Mouse (Mus musculus): ENCODE measurements around the gene Zfp652. TPM values are rescaled to one million over a fixed set of nuclear protein-coding genes. Genes with fewer than 3 reads are reported as not detected.

The Zfp652 gene
- total and polyA plus RNA-seq, 3 experiments, result 3.0 to 9.8 (median 6.2) TPM

DNA sequence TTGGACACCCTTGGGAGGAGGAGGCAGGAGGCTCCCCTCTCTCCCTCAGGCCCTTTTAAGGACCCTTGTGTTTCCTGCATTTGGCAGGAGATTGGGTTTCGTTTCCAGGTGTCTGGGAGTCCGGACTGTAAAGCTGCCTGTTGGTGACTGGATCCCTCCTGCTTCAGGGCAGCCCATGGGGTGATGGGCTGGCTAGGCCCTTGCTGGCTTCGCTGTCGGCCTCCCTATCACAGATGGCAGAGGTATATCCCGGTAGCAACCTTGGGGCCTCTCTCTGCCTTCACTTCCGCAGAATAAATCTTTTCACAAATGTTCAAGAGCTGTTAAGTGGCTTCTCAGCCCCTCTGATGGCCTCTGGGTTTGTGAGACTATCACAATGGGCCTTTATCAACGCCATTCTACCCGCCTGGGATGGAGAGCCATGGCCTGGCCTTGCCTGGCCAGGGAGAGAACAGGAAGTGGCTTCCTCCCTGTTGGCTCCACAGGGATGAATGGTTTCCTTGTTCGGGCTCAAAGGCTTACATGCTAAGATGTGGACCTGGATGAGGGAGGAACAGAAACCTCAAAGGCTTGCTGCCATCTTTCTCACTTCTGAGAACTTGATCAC lies 30.4 kb upstream of the Zfp652 start:
- Histone ChIP-seq H3K27ac (ENCODE audit: insufficient read depth, low read depth) (no peak overlapping the region), H3K79me2 (replicated peaks; ENCODE audit: control insufficient read depth, extremely low read depth, insufficient read depth, poor library complexity, severe bottlenecking) (no peaks in the 10 kb centered on the region), H3K4me3 (replicated peaks in 1 of 3; ENCODE audit: low read depth in 2 of 3, low read length in 2 of 3, poor library complexity in 1 of 3) (no peak overlapping the region), H3K27me3 (replicated peaks) (no peaks in the 10 kb centered on the region), H3K9ac (ENCODE audit: insufficient read depth, low read depth) (no peak overlapping the region), H3K4me2 (ENCODE audit: insufficient read depth, low read depth, poor library complexity, severe bottlenecking) (no peak overlapping the region), H3K4me1 (ENCODE audit: control insufficient read depth in 1 of 2, insufficient read depth in 2 of 2) (peaks cover 11 to 36% of the 10 kb centered on the region in 2 experiments), H3K36me3 (replicated peaks in 1 of 2; ENCODE audit: control insufficient read depth in 1 of 2, insufficient read depth in 1 of 2, low read length in 1 of 2) (peaks cover 39 to 70% of the 10 kb centered on the region in 2 experiments), H3K9me3 (replicated peaks; ENCODE audit: low read length) (no peaks in the 10 kb centered on the region)
- DNase-seq (ENCODE audit: extremely low read depth), result no peak
- dilution Hi-C loops (cut with MboI; ENCODE audit: extremely low pct_ligation_motif_present, extremely low pct_unique_long_range_greater_than_20kb, low sequenced_read_pairs) (no loop called here), in situ Hi-C loops (cut with MboI; ENCODE audit: low pct_ligation_motif_present, low pct_unique_long_range_greater_than_20kb, low sequenced_read_pairs) (loop anchor here (5.0 to 10.0 kb wide), 2 partner anchors 70 to 263 kb away; no protein-coding TSS in a partner anchor)
- no peak for TF ChIP-seq MAFK (IDR thresholded peaks at IDR 0.05; ENCODE audit: insufficient replicate concordance, low read length)
- TF ChIP-seq EP300 (IDR thresholded peaks at IDR 0.05; ENCODE audit: low read length), result no peak
- no peak for TF ChIP-seq ZNF384 (IDR thresholded peaks at IDR 0.05; ENCODE audit: low read depth, low read length)
- TF ChIP-seq RCOR1 (conservative IDR thresholded peaks at IDR 0.05; ENCODE audit: low read depth, low read length), result no peak
- TF ChIP-seq POLR2AphosphoS2 (IDR thresholded peaks at IDR 0.05; ENCODE audit: low read depth, low read length), result no peak
- TF ChIP-seq BHLHE40 (IDR thresholded peaks at IDR 0.05; ENCODE audit: low read depth, low read length), result no peak
- no peak for TF ChIP-seq KAT2A (IDR thresholded peaks at IDR 0.05; ENCODE audit: insufficient replicate concordance, low read length)
- no peak for TF ChIP-seq GABPA (IDR thresholded peaks at IDR 0.05; ENCODE audit: insufficient replicate concordance, low read depth, low read length)
- no peak for TF ChIP-seq SMC3 (IDR thresholded peaks at IDR 0.05; ENCODE audit: low read depth, low read length)
- TF ChIP-seq ZKSCAN1 (IDR thresholded peaks at IDR 0.05; ENCODE audit: borderline replicate concordance, low read depth, low read length), result no peak

DNA sequence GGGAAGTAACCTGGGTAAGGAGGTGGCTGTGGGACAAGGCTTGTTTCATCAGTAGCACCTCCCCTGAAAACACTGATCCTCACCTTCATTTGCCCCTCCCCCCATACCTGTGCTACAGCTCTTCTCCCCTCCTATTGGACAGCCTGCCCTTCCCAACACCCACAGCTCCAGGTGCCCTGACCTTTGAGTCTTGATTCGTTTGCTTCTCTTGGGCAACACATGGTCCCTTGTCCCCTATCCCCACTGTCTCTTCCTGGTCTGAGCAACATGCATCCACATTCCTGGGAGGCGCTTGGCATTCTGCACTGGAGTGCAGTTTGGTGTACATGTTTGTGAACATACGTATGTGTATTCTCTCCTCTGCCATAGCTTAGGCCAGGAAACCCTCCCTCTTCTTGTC lies 29.5 kb upstream of the Zfp652 start:
- Histone ChIP-seq H3K79me2 (replicated peaks; ENCODE audit: control insufficient read depth, extremely low read depth, insufficient read depth, poor library complexity, severe bottlenecking) (no peaks in the 10 kb centered on the region), H3K27me3 (replicated peaks) (no peaks in the 10 kb centered on the region), H3K9me3 (replicated peaks; ENCODE audit: low read length) (no peaks in the 10 kb centered on the region), H3K4me2 (ENCODE audit: insufficient read depth, low read depth, poor library complexity, severe bottlenecking) (no peak overlapping the region), H3K4me1 (ENCODE audit: control insufficient read depth in 1 of 2, insufficient read depth in 2 of 2) (peaks cover 4 to 31% of the 10 kb centered on the region in 2 experiments), H3K27ac (ENCODE audit: insufficient read depth, low read depth) (no peak overlapping the region), H3K36me3 (replicated peaks in 1 of 2; ENCODE audit: control insufficient read depth in 1 of 2, insufficient read depth in 1 of 2, low read length in 1 of 2) (peaks cover 31 to 62% of the 10 kb centered on the region in 2 experiments), H3K4me3 (replicated peaks in 1 of 3; ENCODE audit: low read depth in 2 of 3, low read length in 2 of 3, poor library complexity in 1 of 3) (no peak overlapping the region), H3K9ac (ENCODE audit: insufficient read depth, low read depth) (no peak overlapping the region)
- in situ Hi-C loops (cut with MboI; ENCODE audit: low pct_ligation_motif_present, low pct_unique_long_range_greater_than_20kb, low sequenced_read_pairs), result loop anchor here (5.0 to 10.0 kb wide), 2 partner anchors 69 to 262 kb away; no protein-coding TSS in a partner anchor
- no peak for DNase-seq (ENCODE audit: extremely low read depth)
- TF ChIP-seq TCF12 (IDR thresholded peaks at IDR 0.05; ENCODE audit: low read depth, low read length), result no peak
- TF ChIP-seq CHD2 (IDR thresholded peaks at IDR 0.05; ENCODE audit: low read length), result 0 out of 2 replicates have a peak, but pooled peaks have one; percentile 27
- no peak for TF ChIP-seq EP300 (IDR thresholded peaks at IDR 0.05; ENCODE audit: low read length)
- TF ChIP-seq ZKSCAN1 (IDR thresholded peaks at IDR 0.05; ENCODE audit: borderline replicate concordance, low read depth, low read length), result no peak
- no peak for TF ChIP-seq ELF1 (IDR thresholded peaks at IDR 0.05; ENCODE audit: low read depth, low read length)
- no peak for TF ChIP-seq SIN3A (IDR thresholded peaks at IDR 0.05; ENCODE audit: low read length)
- dilution Hi-C loops (cut with MboI; ENCODE audit: extremely low pct_ligation_motif_present, extremely low pct_unique_long_range_greater_than_20kb, low sequenced_read_pairs), result no loop called here

Measured in CH12.LX (cell line).